26 mouse cellular contexts compared by ENCODE assay signal in genomic region chr6:31486601-31487000, GRCm38 (mm10).
DNase-seq lines count a peak whose midpoint lies in the region; ATAC-seq and TF ChIP-seq lines count a peak whose summit lies in the region.
"Had no signal": no experiment of that assay in that cellular context is flagged by ENCODE, and none has a peak within 500 bp of the region (broad histone marks: within the 10 kb centered on the region; RNA-seq: fewer than 3 reads in every experiment).

No protein-coding gene starts in this region.

- no peaks in the 10 kb centered on the region for H3K4me1 ChIP-seq in embryonic facial prominence, embryonic 11.5 days (ENCODE audit: control insufficient read depth, insufficient read depth, low read length)
- no peaks in the 10 kb centered on the region for H3K4me1 ChIP-seq in embryonic facial prominence, embryonic 10.5 days
- peaks cover 14% of the 10 kb centered on the region for H3K4me1 ChIP-seq in bone marrow macrophage, adult 2 months (ENCODE audit: control insufficient read depth, insufficient read depth, low read length)
- H3K4me1 ChIP-seq: hindbrain, embryonic 12.5 days; hindbrain, embryonic 15.5 days had no signal

- H3K9me3 ChIP-seq in embryonic facial prominence, embryonic 11.5 days (replicated peaks; ENCODE audit: control insufficient read depth, low read length): no peaks in the 10 kb centered on the region
- no peaks in the 10 kb centered on the region for H3K9me3 ChIP-seq in embryonic facial prominence, embryonic 10.5 days
- H3K9me3 ChIP-seq: embryonic facial prominence, embryonic 15.5 days; forebrain, embryonic 10.5 days; forebrain, embryonic 13.5 days; G1E; hindbrain, embryonic 12.5 days; hindbrain, embryonic 15.5 days had no signal

- peak; percentile 43 for DNase-seq in embryonic facial prominence, embryonic 11.5 days (ENCODE audit: low spot score)
- DNase-seq in embryonic facial prominence, embryonic 10.5 days (ENCODE audit: low spot score): no peak
- peak; percentile 75 for DNase-seq in 3T3-L1 (ENCODE audit: low read depth, low spot score)
- peak; percentile 11 for DNase-seq in forelimb bud, embryonic 11.5 days (ENCODE audit: low read depth, low spot score)
- no peak for DNase-seq in spleen, postnatal 10 days (ENCODE audit: low spot score in 2 of 2)
- no peak for DNase-seq in thymus, adult 18-20 months
- DNase-seq: adrenal gland, adult 8-10 months; adrenal gland, postnatal 25 days; B cell, adult 2 months; cerebellum, adult 11 months; cerebellum, adult 2 months; cerebellum, adult 9-11 months; cerebellum, postnatal 25 days; gastrocnemius, adult 2 months; gastrocnemius, postnatal 14 days; heart, adult 11 months had no signal

- no peaks in the 10 kb centered on the region for H3K27me3 ChIP-seq in embryonic facial prominence, embryonic 11.5 days (ENCODE audit: control insufficient read depth, insufficient read depth, low read length)
- H3K27me3 ChIP-seq in embryonic facial prominence, embryonic 10.5 days (replicated peaks; ENCODE audit: low read depth, poor library complexity, severe bottlenecking): no peaks in the 10 kb centered on the region
- H3K27me3 ChIP-seq: CH12.LX; embryonic facial prominence, embryonic 15.5 days; forebrain, embryonic 13.5 days; hindbrain, embryonic 12.5 days; hindbrain, embryonic 15.5 days had no signal

- WGBS in embryonic facial prominence, embryonic 11.5 days: 78% methylated on average over 2 of the region's 2 CpGs
- 85% methylated on average over 2 of the region's 2 CpGs for WGBS in embryonic facial prominence, embryonic 10.5 days

- ATAC-seq in embryonic facial prominence, embryonic 11.5 days (replicated peaks; ENCODE audit: insufficient number of reproducible peaks, low FRiP score, low TSS enrichment, low read depth): no peak
- ATAC-seq: forebrain, embryonic 13.5 days; forebrain, embryonic 16.5 days had no signal

- no peak overlapping the region for H3K4me2 ChIP-seq in embryonic facial prominence, embryonic 11.5 days (ENCODE audit: low read depth, low read length)
- H3K4me2 ChIP-seq: embryonic facial prominence, embryonic 15.5 days; forebrain, embryonic 13.5 days; heart, embryonic 11.5 days; hindbrain, embryonic 12.5 days; hindbrain, embryonic 15.5 days had no signal

- no peak overlapping the region for H3K9ac ChIP-seq in embryonic facial prominence, embryonic 11.5 days (replicated peaks; ENCODE audit: low read length)
- H3K9ac ChIP-seq: embryonic facial prominence, embryonic 15.5 days; forebrain, embryonic 13.5 days; hindbrain, embryonic 12.5 days; hindbrain, embryonic 15.5 days had no signal

- H3K27ac ChIP-seq in embryonic facial prominence, embryonic 11.5 days (replicated peaks; ENCODE audit: low read depth, low read length): no peak overlapping the region
- H3K27ac ChIP-seq in embryonic facial prominence, embryonic 10.5 days (replicated peaks): no peak overlapping the region
- 0 out of 2 replicates have a peak overlapping the region, but pooled peaks have one; percentile 12 for H3K27ac ChIP-seq in bone marrow macrophage, adult 2 months (ENCODE audit: insufficient read depth, low read depth, low read length)
- H3K27ac ChIP-seq: embryonic facial prominence, embryonic 15.5 days; forebrain, embryonic 10.5 days; forebrain, embryonic 13.5 days; gastrocnemius, adult 2 months; hindbrain, embryonic 12.5 days; hindbrain, embryonic 15.5 days had no signal

- H3K4me3 ChIP-seq in embryonic facial prominence, embryonic 11.5 days (ENCODE audit: low read depth, low read length): no peak overlapping the region
- H3K4me3 ChIP-seq in embryonic facial prominence, embryonic 10.5 days: no peak overlapping the region
- H3K4me3 ChIP-seq in bone marrow macrophage, adult 2 months (ENCODE audit: insufficient read depth, low read length): no peak overlapping the region
- H3K4me3 ChIP-seq: embryonic facial prominence, embryonic 15.5 days; forebrain, embryonic 10.5 days; forebrain, embryonic 13.5 days; gastrocnemius, adult 2 months; hindbrain, embryonic 12.5 days; hindbrain, embryonic 15.5 days had no signal

- TF ChIP-seq CTCF in bone marrow macrophage, adult 2 months (IDR thresholded peaks at IDR 0.05; ENCODE audit: low read depth, low read length): no peak

- no peak for TF ChIP-seq POLR2A in bone marrow macrophage, adult 2 months (IDR thresholded peaks at IDR 0.05; ENCODE audit: borderline replicate concordance, low read depth, low read length)

- H3K36me3 ChIP-seq in embryonic facial prominence, embryonic 11.5 days (replicated peaks; ENCODE audit: control insufficient read depth, insufficient read depth, low read depth, low read length): no peaks in the 10 kb centered on the region
- H3K36me3 ChIP-seq in embryonic facial prominence, embryonic 10.5 days (replicated peaks): peaks cover 39% of the 10 kb centered on the region

Comparison
In these comparisons a context has a peak if more than half of its experiments do, and no peak if none do; other contexts are left out.
1. DNase-seq: peak in embryonic facial prominence, embryonic 11.5 days (single experiment), 3T3-L1 (single experiment) and forelimb bud, embryonic 11.5 days (single experiment); none in embryonic facial prominence, embryonic 10.5 days (single experiment), spleen, postnatal 10 days (0 of 2) and thymus, adult 18-20 months (0 of 2).